Mouse (Mus musculus) kidney, adult 9 months (tissue): Measurements from ENCODE around the gene Tctn3.

ENCODE experiments used
- DNase-seq: peaks from one replicate; pipeline ENCODE4 v3.0.0; 2022

Gene Tctn3

GRCm38 (mm10) chr19:40553849-40554248, 58.2 kb downstream of the Tctn3 start:
- DNase-seq, result no peak

- no peak for DNase-seq
Observed at GRCm38 (mm10) chr19:40553014-40553789, 58.8 kb downstream of the Tctn3 start.

- no peak for DNase-seq
Observed at GRCm38 (mm10) chr19:40549516-40550135, 62.4 kb downstream of the Tctn3 start.

DNA sequence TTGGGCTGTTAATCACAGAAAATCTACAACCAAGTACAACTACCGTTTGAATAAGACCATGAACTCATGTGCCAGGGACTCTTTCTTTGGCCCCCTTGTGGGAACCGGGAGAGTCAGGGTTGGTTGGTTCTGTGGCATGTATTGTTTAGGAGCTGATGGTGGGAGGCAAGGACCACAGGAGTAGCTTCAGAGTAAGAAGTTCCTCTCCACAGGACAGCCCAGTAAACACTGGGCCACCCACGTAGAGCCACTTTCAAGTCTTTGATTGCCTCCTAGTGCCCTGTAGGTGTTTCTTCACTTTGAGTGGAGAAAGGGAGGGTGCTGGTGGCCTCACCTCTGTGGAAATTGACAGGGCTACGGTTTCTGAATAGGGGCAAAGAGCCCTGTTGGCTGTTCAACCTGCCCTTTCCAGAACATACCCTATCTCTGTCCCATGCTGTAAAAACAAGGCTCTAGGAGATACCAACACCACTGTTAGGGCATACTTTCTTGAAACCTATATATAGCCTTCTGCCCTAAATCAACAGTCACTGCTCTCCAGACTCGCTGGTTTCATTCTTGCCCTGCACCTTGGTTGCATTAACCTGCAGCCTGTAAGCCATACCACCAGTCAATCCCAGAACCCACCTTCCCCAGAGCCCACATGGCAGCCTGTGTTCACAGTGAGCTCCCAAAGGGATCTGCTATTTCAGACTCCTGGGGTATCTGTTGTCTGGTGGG, 63.1 kb downstream of the Tctn3 start:
- DNase-seq, result no peak

GRCm38 (mm10) chr19:40548386-40548785, 63.6 kb downstream of the Tctn3 start:
- no peak for DNase-seq
